Mouse (Mus musculus): ENCODE results near the gene Slc4a8.
"Not testable (repeated sequence)": the region's sequence is repeated elsewhere in the genome, so short reads cannot be mapped to it uniquely, and the experiment has no call there.

Slc4a8 gene

DNA sequence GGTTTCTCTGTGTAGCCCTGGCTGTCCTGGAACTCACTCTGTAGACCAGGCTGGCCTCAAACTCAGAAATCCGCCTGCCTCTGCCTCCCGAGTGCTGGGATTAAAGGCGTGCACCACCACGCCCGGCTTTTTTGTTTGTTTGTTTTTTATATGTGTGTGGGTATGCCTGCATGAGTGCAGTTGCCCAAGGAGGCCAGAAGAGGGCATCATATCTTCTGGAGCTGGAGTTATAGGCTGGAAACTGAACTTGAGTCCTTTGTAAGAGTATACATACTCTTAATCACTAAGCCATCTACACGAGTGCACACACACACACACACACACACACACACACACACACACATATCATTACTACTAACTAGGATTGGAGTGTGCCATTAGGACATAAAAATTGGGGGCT lies 12.3 kb downstream of the Slc4a8 start:
- DNase-seq (ENCODE audit: low spot score) = not testable (repeated sequence)

DNA sequence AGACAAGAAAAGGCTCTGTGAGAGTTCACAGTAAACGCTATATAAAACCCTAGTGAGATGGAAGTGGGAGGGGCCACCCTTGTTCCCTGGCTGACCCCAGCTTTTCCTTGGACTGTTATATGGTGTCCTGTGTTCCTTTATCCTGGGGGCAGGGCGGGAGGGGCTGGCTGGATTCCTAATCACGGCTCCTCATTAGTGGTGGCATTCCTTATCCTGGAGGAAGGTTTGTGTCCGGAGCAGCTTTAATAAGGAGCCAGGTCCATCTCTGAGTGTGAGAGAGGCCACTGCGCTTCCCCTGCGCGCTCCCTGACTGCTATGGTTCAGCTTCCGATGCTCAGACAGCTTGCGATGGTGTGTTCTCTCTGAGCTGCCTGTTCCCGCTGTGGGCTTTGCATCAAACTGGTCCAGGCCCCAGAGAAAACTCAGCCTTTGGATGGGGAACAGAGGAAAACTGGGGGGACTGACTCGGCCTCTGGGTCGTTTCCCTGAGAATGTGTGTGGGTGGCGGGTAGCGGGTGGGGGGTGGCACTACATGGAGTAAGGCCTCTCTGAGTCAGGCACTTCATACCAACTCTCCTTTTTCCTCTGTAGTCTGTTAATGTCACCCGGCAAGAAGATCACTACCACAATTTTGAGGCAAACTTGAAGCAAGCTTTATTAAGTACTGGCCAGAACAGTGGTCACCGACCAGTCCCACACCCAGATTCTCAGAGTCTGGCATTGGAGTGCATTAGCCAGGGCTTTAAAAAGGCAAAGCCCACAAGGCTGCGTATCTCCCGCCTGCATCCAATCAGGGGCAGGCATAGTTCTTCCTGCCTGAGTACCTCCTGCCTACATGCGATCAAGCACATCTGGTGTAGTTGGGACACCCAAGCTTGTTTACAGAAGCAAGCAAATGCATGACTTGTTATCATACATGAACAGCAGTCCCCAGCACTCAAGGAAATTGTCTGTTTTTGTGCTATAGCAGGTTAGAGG lies 13.9 kb downstream of the Slc4a8 start:
- no peak for DNase-seq (ENCODE audit: low spot score)

- DNase-seq (ENCODE audit: low spot score) = peak; percentile 41
Observed at GRCm38 (mm10) chr15:100776424-100776823, 14.9 kb downstream of the Slc4a8 start.

DNA sequence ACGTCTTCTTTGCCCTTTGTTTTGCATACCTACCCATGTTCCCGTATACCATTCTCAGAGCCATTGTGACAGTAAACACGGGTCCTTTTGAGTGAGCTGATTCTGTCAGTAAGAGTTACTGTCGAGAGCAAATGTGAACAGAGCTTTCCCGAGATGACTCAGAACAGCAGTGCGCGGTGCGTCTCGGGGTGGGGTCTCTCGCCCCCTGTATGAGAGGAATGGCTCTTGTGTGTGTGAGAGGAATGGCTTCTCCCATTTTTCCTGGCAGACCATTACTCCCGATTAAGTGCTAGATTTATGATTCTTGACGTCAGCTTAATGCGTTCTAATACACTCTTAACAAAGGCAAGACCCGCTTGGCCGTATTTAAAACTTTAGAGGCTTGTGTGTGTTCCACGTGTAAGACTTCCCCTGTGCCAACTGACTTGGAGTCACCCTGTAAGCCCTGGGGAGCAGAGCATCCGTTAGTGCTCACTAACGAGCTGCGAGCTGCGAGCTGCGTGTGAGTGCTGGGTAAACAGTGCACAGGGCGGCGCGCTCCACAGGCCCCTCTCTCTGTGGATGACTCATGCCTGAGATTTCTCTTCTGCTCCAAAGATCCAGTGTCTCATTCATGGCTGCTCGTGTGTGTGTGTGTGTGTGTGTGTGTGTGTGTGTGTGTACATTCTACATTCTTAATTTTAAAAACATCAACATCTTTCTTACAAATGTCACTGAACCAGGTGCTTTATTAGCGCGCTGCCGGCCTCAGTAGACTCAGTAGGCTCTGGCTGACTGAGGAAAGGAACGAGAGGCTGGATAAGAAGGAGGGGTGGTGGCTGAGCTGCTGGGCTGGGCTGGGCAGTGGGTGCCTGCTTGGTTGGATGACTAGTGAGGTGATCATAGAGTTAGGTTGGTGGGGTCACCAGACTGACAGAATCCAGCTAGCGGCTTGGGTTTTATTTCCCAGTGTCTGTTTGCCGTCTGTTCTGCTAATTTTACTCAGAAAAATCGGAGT lies 15.8 kb downstream of the Slc4a8 start:
- no peak for DNase-seq (ENCODE audit: low spot score)

DNA sequence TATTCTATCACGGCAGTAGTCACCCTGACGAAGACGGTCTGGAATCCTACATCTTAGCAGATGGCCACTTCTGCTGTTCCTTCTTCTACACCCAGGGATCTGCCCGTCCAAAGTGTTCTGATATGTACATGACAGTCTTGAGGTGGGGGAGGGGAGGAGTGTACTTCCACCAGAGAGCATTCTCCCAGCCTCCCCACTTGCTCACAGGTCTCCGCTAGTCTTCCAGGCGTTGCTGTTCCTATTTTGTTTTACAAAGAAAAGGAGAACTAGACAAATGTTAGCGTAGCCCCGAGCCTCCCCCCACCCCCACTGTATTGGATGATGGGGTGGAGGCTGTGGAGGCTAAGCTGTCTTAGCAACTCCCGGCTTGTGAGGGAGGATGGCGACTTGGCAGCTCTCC lies 18.3 kb downstream of the Slc4a8 start:
- DNase-seq (ENCODE audit: low spot score) = no peak

- no peak for DNase-seq (ENCODE audit: low spot score)
Observed at GRCm38 (mm10) chr15:100783244-100783987, 21.9 kb downstream of the Slc4a8 start.

DNA sequence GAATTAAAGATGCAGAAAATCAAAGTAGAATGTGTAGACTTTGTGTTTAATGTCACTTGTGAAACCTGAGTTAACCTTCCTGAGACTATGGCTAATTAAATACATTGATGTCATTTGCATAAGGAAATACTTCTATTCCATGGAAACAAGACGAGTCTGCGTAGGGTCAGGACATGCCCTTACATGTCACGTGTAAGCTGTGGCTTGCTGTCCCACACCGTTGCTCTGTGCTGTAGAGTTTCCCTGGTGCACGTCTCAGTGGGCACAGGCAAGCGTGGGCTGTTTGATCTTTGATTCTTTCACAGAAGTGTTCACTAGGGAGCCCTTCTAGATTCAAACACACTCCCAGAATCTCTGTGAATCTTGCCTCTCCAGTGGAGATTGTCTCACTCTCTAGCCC lies 28.7 kb downstream of the Slc4a8 start:
- DNase-seq (ENCODE audit: low spot score) = no peak

GRCm38 (mm10) chr15:100792324-100792723 lies 30.8 kb downstream of the Slc4a8 start:
- no peak for DNase-seq (ENCODE audit: low spot score)

GRCm38 (mm10) chr15:100800914-100801313 lies 39.4 kb downstream of the Slc4a8 start:
- no peak for DNase-seq (ENCODE audit: low spot score)

DNA sequence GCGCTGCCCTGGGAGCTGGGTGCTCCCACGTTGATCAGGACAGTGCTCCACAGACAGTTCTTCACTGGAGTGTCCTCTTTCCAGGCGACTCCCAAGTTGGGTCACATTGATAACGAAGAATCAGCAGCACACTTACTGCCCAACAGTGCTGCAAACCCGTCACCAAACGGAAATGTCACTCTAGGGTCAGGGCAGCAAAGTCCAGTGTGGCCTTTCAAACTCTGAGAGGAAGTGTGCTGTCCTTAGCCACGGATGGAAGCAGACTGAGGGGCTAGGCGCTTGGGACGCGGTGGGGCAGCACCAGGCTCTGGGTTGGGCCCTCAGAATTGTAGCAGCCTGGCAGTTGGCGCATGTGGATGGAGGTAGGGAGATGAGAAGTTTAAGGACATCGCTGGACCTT lies 46.5 kb downstream of the Slc4a8 start:
- no peak for DNase-seq (ENCODE audit: low spot score)

DNA sequence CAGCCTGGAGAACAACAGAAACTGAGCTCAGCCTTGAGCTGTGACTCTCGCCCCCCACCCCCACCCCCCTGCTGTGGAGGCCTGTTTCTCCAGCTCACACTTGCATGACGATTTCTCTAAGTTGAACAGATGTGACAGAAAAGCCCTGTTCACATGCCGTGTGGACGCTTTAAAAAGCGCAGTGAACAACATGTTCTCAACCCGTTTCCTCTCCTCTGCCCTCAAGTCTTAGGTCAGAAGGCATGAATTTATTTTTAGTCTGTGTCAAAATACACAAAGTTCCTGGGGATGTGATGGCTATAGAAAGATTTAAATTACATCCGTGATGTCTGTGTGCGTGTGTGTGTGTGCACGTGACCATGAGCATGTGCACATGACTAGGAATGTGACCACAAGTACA lies 46.9 kb downstream of the Slc4a8 start:
- DNase-seq (ENCODE audit: low spot score) = no peak

DNA sequence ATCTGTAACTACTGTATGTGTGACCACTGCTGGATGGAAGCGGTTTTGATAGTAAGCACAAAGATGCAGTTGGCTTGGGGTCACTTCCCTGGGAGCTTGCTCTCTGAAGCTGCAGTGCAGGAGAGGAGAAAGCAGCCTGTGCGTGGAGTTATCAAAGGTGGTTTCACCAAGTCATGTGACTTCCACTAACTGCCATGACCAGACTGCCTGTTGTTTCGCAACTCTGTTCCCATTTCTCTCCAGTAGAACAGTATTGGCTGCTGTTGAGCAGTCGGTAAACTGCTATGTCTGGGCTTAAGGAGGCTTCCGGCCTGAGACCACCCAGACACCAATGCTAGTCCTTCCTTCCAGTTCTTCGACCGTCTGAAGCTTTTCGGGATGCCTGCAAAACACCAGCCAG lies 48.7 kb downstream of the Slc4a8 start:
- no peak for DNase-seq (ENCODE audit: low spot score)

DNA sequence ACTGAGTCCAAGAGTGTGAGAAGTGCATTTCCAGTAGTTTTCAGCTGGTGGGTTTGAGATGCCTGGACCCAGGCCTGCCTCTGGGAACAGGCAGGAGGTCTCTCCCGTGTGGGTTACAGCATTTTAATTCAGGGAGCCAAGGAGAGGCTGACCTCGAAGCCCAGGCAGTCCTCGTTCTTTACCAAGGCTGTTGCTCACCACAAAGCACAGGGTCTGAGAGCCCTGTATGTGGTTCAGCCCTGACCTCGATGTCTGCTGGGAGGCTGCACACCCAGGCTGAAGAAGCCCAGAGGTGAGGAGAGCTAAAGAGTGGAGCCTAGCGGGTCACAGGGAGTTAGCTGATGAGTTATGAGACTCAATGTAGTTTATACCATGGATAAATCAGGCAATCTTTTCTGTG lies 52.0 kb downstream of the Slc4a8 start:
- no peak for DNase-seq (ENCODE audit: low spot score)

DNA sequence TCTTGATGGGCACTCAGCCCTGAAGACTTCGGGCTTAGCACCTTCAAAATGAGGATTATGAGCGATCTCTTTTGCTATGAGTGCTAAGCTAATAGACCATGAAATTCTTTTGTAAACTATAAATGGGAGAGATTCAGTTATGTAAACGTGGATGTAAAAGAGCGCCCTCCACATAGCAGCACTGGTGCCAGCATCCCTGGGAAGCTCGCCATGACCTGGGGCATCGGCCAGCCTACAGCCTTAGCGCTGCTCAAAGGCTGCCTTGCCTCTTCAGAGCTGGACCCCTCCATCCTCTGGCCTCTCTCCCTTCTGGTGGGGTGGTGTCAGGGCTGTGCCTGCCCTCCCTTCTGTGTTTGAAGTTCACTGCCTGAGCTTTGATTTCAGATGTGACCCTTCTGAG lies 52.5 kb downstream of the Slc4a8 start:
- no peak for DNase-seq (ENCODE audit: low spot score)

- no peak for DNase-seq (ENCODE audit: low spot score)
Observed at GRCm38 (mm10) chr15:100815310-100815709, 53.8 kb downstream of the Slc4a8 start.

DNA sequence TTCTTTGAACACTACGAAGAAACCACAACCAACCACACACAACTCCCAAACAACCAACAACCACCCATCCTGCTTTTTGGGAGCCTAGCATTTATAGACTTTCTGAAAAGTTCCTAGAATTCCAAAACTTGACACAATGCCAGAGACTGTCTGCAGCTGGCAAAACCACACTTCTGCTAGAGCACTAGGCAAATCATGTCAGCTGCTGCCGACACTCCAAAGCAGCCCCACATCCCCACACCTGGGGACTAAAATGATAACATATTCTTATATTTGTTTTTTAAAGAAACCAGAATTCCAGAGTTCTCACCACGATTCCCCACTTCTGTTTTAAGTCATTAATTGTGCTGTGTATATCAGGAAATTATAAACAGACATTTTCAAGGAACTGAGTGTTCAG lies 57.3 kb downstream of the Slc4a8 start:
- no peak for DNase-seq (ENCODE audit: low spot score)

GRCm38 (mm10) chr15:100821824-100822223 lies 60.3 kb downstream of the Slc4a8 start:
- no peak for DNase-seq (ENCODE audit: low spot score)

DNA sequence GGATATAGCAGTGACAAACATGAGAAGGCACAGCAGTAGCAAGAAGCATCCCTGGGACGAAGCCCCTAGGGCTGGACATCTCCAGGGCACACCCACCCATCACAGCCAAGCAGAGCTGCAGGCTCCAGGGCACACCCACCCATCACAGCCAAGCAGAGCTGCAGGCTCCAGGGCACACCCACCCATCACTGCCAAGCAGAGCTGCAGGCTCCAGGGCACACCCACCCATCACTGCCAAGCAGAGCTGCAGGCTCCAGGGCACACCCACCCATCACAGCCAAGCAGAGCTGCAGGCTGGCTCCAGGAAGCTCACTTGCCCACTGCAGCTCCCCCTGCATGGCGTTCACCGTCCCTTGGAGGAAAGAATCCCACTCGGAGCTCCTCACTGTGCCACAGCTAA lies 60.8 kb downstream of the Slc4a8 start:
- DNase-seq (ENCODE audit: low spot score) = not testable (repeated sequence)

GRCm38 (mm10) chr15:100825249-100825856 lies 63.8 kb downstream of the Slc4a8 start:
- peak; percentile 33 for DNase-seq (ENCODE audit: low spot score)

DNA sequence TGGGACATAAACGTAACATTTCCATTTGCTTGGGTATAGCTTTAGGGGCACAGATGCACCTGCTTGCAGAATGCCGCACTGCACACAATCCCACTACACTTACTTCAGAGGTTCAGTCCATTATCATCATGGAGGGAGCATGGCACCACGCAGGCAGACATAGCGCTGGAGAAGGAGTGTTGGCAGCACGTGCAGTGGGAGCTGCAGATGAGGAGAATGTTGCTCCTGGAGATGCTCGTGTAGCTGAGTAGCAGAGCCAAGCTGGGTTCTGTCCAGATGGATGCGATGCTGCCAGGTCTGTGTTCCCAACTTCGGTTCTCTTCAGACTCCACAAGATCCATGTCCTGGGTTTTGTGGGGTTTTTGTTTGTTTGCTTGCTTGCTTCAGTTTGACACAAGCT lies 64.5 kb downstream of the Slc4a8 start:
- DNase-seq (ENCODE audit: low spot score) = no peak

DNA sequence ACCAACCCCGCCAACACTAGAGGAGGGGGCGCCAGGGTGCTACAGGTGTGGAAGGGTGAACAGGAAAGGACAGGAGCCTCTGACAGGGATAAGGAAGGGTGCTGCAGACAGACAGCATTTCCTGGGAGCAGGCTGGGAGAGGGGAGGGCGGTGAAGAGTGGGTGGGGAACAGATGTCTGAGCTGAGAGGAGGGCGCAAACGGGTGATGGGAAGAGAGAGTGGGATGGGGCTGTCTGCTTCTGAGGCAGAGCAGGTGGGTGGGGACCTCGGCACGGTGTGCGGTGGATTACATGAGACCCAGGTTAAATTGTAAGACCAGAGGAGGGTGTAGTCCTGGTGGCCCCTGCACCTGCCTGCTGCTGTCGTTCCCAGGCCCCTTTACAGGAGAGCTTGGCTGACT lies 68.2 kb downstream of the Slc4a8 start:
- DNase-seq (ENCODE audit: low spot score) = no peak

DNA sequence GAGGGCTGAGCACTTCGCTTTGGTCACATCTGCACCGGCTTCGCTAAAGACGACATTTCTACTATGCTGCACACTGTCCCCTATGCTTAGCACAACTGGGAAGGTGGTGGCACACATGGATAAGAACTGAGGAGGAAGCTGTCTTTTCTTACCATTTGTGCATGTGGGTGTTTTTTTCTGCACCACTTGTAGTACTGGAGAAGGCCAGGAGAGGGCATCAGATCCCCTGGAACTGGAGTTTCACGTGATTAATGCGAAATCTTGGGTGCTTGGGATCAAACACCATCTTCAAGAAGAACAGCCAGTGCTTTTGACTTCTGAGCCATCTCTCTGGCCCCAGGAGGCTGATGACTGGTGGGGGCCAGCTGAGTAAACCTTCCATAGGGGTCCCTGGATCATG lies 69.1 kb downstream of the Slc4a8 start:
- no peak for DNase-seq (ENCODE audit: low spot score)
